Mouse (Mus musculus): ENCODE data around the gene Mogs. TPM values are rescaled to one million over a fixed set of nuclear protein-coding genes. Genes with fewer than 3 reads are reported as not detected.

Gene Mogs
- polyA plus RNA-seq, 1 experiment from 2014 or later: 8.8 TPM

GRCm38 (mm10) chr6:83087205-83087925 lies 27.9 kb upstream of the Mogs start:
- 3% methylated on average over 47 of the region's 47 CpGs for WGBS
- H3K27me3 ChIP-seq (replicated peaks; ENCODE audit: control insufficient read depth, insufficient read depth, low read length): peaks cover 69% of the 10 kb centered on the region
- H3K4me1 ChIP-seq (ENCODE audit: control insufficient read depth, insufficient read depth, low read length): peaks cover 16% of the 10 kb centered on the region

DNA sequence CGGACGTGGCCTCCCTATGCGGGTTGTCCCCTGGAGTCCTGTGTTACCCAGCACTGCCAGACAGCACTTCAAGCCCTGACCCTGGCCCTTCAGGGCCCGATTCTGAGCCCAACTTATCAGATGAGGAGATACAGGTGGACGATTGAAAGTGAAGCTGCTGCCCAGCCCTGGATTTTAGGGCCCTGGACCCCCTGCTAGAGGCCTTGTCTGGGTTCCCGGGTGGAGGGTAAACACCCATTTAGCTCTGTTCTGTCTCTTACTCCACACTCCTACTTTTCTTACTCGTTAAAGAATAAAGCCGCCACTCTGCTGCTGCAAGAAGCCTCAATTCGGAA lies 27.4 kb upstream of the Mogs start:
- WGBS: 14% methylated on average over 9 of the region's 9 CpGs
- Histone ChIP-seq H3K27me3 (replicated peaks; ENCODE audit: control insufficient read depth, insufficient read depth, low read length) (peaks cover 65% of the 10 kb centered on the region), H3K4me1 (ENCODE audit: control insufficient read depth, insufficient read depth, low read length) (peaks cover 16% of the 10 kb centered on the region), H3K4me2 (ENCODE audit: low read depth, low read length) (peak overlapping the region; percentile 33; the same call in 1 of the 2 replicates), H3K27ac (ENCODE audit: low read length) (no peak overlapping the region), H3K36me3 (ENCODE audit: control insufficient read depth, insufficient read depth, low read length) (no peaks in the 10 kb centered on the region), H3K4me3 (ENCODE audit: low read length) (0 out of 2 replicates have a peak overlapping the region, but pooled peaks have one; percentile 32), H3K9me3 (ENCODE audit: control insufficient read depth, low read length) (no peaks in the 10 kb centered on the region), H3K9ac (ENCODE audit: low read depth, low read length) (no peak overlapping the region)
- no peak for ATAC-seq

More at GRCm38 (mm10) chr6:83087205-83087925, 27.9 kb upstream of the Mogs start:
- no peaks in the 10 kb centered on the region for H3K36me3 ChIP-seq (ENCODE audit: control insufficient read depth, insufficient read depth, low read length)
- peak overlapping the region; percentile 32 for H3K4me3 ChIP-seq (ENCODE audit: low read length)
- no peak overlapping the region for H3K9ac ChIP-seq (ENCODE audit: low read depth, low read length)
- H3K27ac ChIP-seq (ENCODE audit: low read length): no peak overlapping the region
- H3K9me3 ChIP-seq (ENCODE audit: control insufficient read depth, low read length): no peaks in the 10 kb centered on the region
- peak overlapping the region; percentile 33 for H3K4me2 ChIP-seq (ENCODE audit: low read depth, low read length)
- ATAC-seq: no peak

- Histone ChIP-seq H3K27ac (ENCODE audit: low read length) (no peak overlapping the region), H3K36me3 (ENCODE audit: control insufficient read depth, insufficient read depth, low read length) (no peaks in the 10 kb centered on the region), H3K4me3 (ENCODE audit: low read length) (no peak overlapping the region), H3K4me2 (ENCODE audit: low read depth, low read length) (no peak overlapping the region), H3K27me3 (replicated peaks; ENCODE audit: control insufficient read depth, insufficient read depth, low read length) (peaks cover 21% of the 10 kb centered on the region), H3K4me1 (ENCODE audit: control insufficient read depth, insufficient read depth, low read length) (peaks cover 4% of the 10 kb centered on the region), H3K9ac (ENCODE audit: low read depth, low read length) (no peak overlapping the region), H3K9me3 (ENCODE audit: control insufficient read depth, low read length) (no peaks in the 10 kb centered on the region)
- 33% methylated on average over 6 of the region's 6 CpGs for WGBS
- no peak for ATAC-seq
These were observed 22.7 kb upstream of the Mogs start for GRCm38 (mm10) chr6:83092416-83093127.

- no peak overlapping the region for H3K4me2 ChIP-seq (ENCODE audit: low read depth, low read length)
- no peaks in the 10 kb centered on the region for H3K36me3 ChIP-seq (ENCODE audit: control insufficient read depth, insufficient read depth, low read length)
- ATAC-seq: no peak
- 51% methylated on average over 6 of the region's 6 CpGs for WGBS
- no peak overlapping the region for H3K9ac ChIP-seq (ENCODE audit: low read depth, low read length)
- H3K4me3 ChIP-seq (ENCODE audit: low read length): no peak overlapping the region
- H3K27ac ChIP-seq (ENCODE audit: low read length): no peak overlapping the region
- H3K9me3 ChIP-seq (ENCODE audit: control insufficient read depth, low read length): no peaks in the 10 kb centered on the region
- 0 out of 2 replicates have a peak, but pooled peaks cover 3% of the 10 kb centered on the region for H3K4me1 ChIP-seq (ENCODE audit: control insufficient read depth, insufficient read depth, low read length)
- H3K27me3 ChIP-seq (replicated peaks; ENCODE audit: control insufficient read depth, insufficient read depth, low read length): no peaks in the 10 kb centered on the region
These were observed 19.3 kb upstream of the Mogs start for GRCm38 (mm10) chr6:83095968-83096367.

DNA sequence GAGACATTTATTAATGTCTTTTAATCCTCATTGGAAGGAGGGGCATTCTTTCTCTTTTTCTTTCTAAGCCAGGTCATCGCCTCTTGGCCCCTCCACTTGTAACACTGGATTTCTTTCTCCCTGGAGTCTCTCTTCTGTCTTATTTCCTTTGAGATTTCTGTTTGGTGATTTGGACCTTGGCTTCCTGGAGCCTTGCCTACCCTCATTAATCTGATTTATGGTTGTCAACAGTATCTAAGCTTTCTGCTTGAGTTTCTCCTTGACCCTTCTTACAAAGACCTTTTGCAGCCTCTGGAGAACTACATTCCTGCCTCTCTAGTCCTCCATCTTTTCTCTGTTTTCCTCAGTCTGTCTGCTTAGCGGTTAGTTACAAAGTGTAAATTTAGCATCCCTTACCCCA lies 16.9 kb upstream of the Mogs start:
- H3K4me2 ChIP-seq (ENCODE audit: low read depth, low read length): no peak overlapping the region
- H3K9me3 ChIP-seq (ENCODE audit: control insufficient read depth, low read length): no peaks in the 10 kb centered on the region
- peaks cover 16% of the 10 kb centered on the region for H3K4me1 ChIP-seq (ENCODE audit: control insufficient read depth, insufficient read depth, low read length)
- H3K27ac ChIP-seq (ENCODE audit: low read length): no peak overlapping the region
- WGBS: 54% methylated on average over 2 of the region's 2 CpGs
- no peak overlapping the region for H3K9ac ChIP-seq (ENCODE audit: low read depth, low read length)
- H3K36me3 ChIP-seq (ENCODE audit: control insufficient read depth, insufficient read depth, low read length): no peaks in the 10 kb centered on the region
- H3K4me3 ChIP-seq (ENCODE audit: low read length): no peak overlapping the region
- no peaks in the 10 kb centered on the region for H3K27me3 ChIP-seq (replicated peaks; ENCODE audit: control insufficient read depth, insufficient read depth, low read length)
- no peak for ATAC-seq

DNA sequence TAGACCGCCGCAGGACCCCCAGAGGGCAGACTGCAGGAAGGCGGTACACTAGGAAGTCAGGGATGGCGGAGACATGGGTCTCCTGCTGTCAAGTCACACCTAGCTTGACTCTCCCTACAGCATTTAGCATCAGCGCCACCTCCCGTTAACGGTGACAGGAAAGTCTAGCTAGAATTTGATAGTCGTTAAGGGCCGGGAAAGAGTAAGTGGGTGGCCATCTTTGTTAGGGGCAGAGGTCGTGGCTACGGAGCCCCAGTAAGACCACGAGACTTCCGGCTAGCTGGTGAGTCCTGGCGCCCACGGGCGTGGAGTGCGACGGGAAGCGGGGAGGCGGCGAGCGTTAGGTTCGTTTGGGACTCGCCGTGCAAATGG lies 14.0 kb upstream of the Mogs start, which contains the start of the genes Ccdc142 and Gm42688:
Ccdc142 (plus strand) TSS at position 286 of the 372 bp plus-strand sequence.
Gm42688 (plus strand) TSS at position 302 of the 372 bp plus-strand sequence.
- Histone ChIP-seq H3K27ac (ENCODE audit: low read length) (peak within 1 kb of the TSS; percentile 90), H3K4me2 (ENCODE audit: low read depth, low read length) (peak within 1 kb of the TSS; percentile 97), H3K36me3 (ENCODE audit: control insufficient read depth, insufficient read depth, low read length) (no peaks in the 10 kb centered on the region), H3K9ac (ENCODE audit: low read depth, low read length) (peak within 1 kb of the TSS; percentile 88), H3K9me3 (ENCODE audit: control insufficient read depth, low read length) (no peaks in the 10 kb centered on the region), H3K4me3 (ENCODE audit: low read length) (peak within 1 kb of the TSS; percentile 80), H3K27me3 (replicated peaks; ENCODE audit: control insufficient read depth, insufficient read depth, low read length) (no peaks in the 10 kb centered on the region), H3K4me1 (ENCODE audit: control insufficient read depth, insufficient read depth, low read length) (peaks cover 18% of the 10 kb centered on the region)
- WGBS: under 1% methylated on average over 25 of the region's 25 CpGs
- ATAC-seq: peak; percentile 89

DNA sequence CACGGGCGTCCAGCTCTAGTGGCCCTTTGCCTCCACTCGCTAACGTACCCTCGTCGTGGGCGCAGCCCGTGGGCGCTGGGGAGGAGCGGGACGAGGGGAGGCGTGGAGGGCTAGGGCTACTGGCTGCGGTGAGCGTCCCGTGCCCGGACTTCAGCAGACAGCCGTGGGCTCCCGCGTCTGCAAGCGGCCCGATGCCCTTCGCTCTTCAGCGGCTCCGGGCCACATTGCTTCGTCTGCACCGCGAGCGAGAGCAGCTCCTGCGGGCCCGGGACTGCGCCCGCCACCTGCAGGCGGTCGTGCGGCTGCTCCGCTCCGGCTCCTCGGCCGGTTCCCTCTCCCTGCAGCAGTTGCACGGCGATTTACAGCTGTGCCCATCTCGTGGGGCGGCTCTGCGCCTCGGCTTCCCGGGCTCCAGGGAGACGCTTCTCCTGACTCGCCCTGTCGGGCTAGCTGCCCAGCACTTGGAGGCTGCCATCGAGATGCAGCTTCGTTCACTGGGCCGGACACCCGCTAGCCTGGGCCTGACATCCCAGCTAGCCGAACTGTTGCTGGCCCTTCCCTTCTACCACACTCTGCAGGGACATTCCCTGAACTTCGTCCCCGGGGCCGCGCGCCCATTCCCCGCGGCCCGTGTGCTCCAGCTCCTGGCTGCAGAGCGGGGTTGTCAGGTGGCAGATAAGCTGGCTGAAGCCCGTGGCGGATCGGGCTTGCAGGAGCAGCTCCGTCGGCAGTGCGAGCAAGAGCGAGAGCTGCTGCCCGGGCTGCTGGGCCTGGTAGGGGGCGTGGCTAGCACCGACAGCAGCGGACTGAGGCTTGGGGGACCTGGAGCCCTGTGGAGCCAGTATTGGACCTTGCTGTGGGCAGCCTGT lies 13.4 kb upstream of the Mogs start:
- Histone ChIP-seq H3K27ac (ENCODE audit: low read length) (peak overlapping the region; percentile 90), H3K9ac (ENCODE audit: low read depth, low read length) (peak overlapping the region; percentile 88), H3K4me2 (ENCODE audit: low read depth, low read length) (peak overlapping the region; percentile 97), H3K4me3 (ENCODE audit: low read length) (peak overlapping the region; percentile 80), H3K4me1 (ENCODE audit: control insufficient read depth, insufficient read depth, low read length) (peaks cover 18% of the 10 kb centered on the region), H3K9me3 (ENCODE audit: control insufficient read depth, low read length) (no peaks in the 10 kb centered on the region), H3K36me3 (ENCODE audit: control insufficient read depth, insufficient read depth, low read length) (no peaks in the 10 kb centered on the region), H3K27me3 (replicated peaks; ENCODE audit: control insufficient read depth, insufficient read depth, low read length) (no peaks in the 10 kb centered on the region)
- ATAC-seq: peak; percentile 86
- WGBS: 0% methylated on average over 73 of the region's 74 CpGs

DNA sequence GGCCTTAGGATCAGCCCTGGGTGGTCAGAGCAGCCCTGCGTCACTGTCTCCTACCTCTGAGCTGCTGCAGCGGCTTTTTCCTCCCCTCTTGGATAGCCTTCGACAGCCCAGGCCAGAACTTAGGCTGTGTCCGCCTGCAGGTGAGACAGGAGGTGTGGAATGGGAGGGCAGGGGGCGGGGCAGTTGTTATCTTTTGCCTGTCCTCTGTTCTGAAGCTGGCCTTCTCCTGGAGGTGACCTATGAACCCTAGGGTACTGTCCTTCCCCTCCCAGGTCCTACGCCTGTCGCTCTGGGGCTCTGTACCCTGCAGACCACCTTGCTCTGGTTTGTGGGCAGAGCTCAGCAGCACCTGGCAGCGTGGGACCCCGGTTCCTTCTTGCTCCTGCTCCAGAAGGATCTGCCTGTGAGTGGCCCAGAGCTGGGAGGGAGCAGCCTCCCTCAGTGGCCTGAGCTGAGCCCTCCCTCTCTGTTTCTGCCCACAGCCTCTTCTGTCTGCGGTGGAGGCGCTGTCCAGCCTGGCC lies 12.1 kb upstream of the Mogs start:
- Histone ChIP-seq H3K4me3 (ENCODE audit: low read length) (peak overlapping the region; percentile 80; the same call in 1 of the 2 replicates), H3K27ac (ENCODE audit: low read length) (0 out of 2 replicates have a peak overlapping the region, but pooled peaks have one; percentile 28), H3K36me3 (ENCODE audit: control insufficient read depth, insufficient read depth, low read length) (no peaks in the 10 kb centered on the region), H3K27me3 (replicated peaks; ENCODE audit: control insufficient read depth, insufficient read depth, low read length) (no peaks in the 10 kb centered on the region), H3K9me3 (ENCODE audit: control insufficient read depth, low read length) (no peaks in the 10 kb centered on the region), H3K4me1 (ENCODE audit: control insufficient read depth, insufficient read depth, low read length) (peaks cover 25% of the 10 kb centered on the region), H3K4me2 (ENCODE audit: low read depth, low read length) (peak overlapping the region; percentile 97), H3K9ac (ENCODE audit: low read depth, low read length) (peak overlapping the region; percentile 88)
- WGBS: 53% methylated on average over 11 of the region's 11 CpGs
- ATAC-seq: 0 out of 2 replicates have a peak, but pooled peaks have one; percentile 24
